Mouse (Mus musculus) forebrain, embryonic 11.5 days (tissue): ENCODE results near the gene Nell1. TPM values are rescaled to one million over a fixed set of nuclear protein-coding genes. Genes with fewer than 3 reads are reported as not detected.

Experiments
- ATAC-seq: fragments of 200-750 bp; cut with Nextera tagmentation; replicated peaks from 2 replicates; pipeline ENCODE4 v1.8.0; 2017; ENCODE audit warnings: moderate TSS enrichment; ENCODE audit not compliant: low FRiP score
- DNase-seq: peaks from one replicate; pipeline ENCODE4 v3.0.0-alpha.2; 2017; ENCODE audit warnings: low spot score
- H3K27ac ChIP-seq: fragments of 300-500 bp; sonication (generic); 2 replicates; pipeline ENCODE4 v1.5.1; 2014; ENCODE audit warnings: low read depth, low read length
- H3K27me3 ChIP-seq: fragments of 300-500 bp; sonication (generic); 2 replicates; pipeline ENCODE4 v1.6.1; 2014; ENCODE audit warnings: mild to moderate bottlenecking, low read length, mixed read lengths; ENCODE audit not compliant: control insufficient read depth, insufficient read depth
- H3K36me3 ChIP-seq: fragments of 300-500 bp; sonication (generic); 2 replicates; pipeline ENCODE4 v1.6.1; 2014; ENCODE audit warnings: mild to moderate bottlenecking, low read length, moderate library complexity, mixed read lengths; ENCODE audit not compliant: control insufficient read depth, insufficient read depth
- H3K4me1 ChIP-seq: fragments of 300-500 bp; sonication (generic); replicated peaks from 2 replicates; pipeline ENCODE4 v1.6.1; 2014; ENCODE audit warnings: low read length, mixed read lengths; ENCODE audit not compliant: control insufficient read depth, insufficient read depth
- H3K4me2 ChIP-seq: fragments of 300-500 bp; sonication (generic); 2 replicates; pipeline ENCODE4 v1.6.1; 2014; ENCODE audit warnings: low read depth, mild to moderate bottlenecking, low read length, moderate library complexity, mixed read lengths; ENCODE audit not compliant: severe bottlenecking
- H3K4me3 ChIP-seq: fragments of 300-500 bp; sonication (generic); 2 replicates; pipeline ENCODE4 v1.5.1; 2014; ENCODE audit warnings: low read depth, low read length
- H3K9ac ChIP-seq: fragments of 300-500 bp; sonication (generic); 2 replicates; pipeline ENCODE4 v1.6.1; 2014; ENCODE audit warnings: low read length
- H3K9me3 ChIP-seq: fragments of 300-500 bp; sonication (generic); 2 replicates; pipeline ENCODE4 v1.6.1; 2016; ENCODE audit warnings: low read length, mixed read lengths; ENCODE audit not compliant: control insufficient read depth
- WGBS: fragments of 180-500 bp; shearing (Covaris S2); extraction: QIAGEN DNeasy Blood & Tissue Kit; methylation state at CpG from one replicate; pipeline ENCODE4 v1.1.7; 2014; 5-methylcytosine and 5-hydroxymethylcytosine counted together
- polyA plus RNA-seq: library from polyadenylated mRNA; unstranded; fragments of >200 nt; fragmentation: Nextera tagmentation; extraction: Ambion mirVana; gene quantifications from 2 replicates; pipeline ENCODE4 v1.2.1, GENCODE M21; 2014

Nell1 gene
- polyA plus RNA-seq, 1 experiment from 2014 or later = 0.92 TPM

DNA sequence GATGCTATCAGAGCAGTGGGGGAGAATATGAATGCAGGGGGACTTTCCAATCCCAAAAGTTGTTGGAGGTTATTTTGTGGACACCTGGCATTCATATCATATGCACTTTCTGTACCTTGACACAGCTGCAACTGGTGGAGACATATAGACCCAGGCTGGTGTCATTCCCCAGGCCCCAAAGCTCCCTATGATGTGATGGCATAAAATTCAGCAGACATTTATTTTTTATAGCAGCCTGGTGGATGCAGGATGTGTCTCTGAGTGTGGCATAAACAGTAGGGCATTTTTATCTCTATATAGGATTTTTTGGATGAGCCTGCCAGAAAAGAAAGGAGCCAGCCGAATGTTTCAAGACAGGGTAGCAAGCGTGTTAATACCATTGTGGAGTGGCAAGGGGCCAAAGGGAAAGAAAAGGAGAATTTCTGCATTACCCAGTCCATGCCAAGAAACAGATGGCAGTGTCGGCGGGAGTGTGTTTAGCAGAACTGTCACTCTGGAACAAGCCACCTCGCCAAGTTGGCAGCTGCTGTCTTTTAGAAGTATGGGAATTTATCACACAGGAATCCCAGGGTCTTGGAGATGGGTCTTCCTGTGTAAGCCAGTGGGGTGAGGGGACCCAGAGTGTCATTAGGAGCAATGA lies 267.1 kb downstream of the Nell1 start:
- 89% methylated on average over 5 of the region's 5 CpGs for WGBS

DNA sequence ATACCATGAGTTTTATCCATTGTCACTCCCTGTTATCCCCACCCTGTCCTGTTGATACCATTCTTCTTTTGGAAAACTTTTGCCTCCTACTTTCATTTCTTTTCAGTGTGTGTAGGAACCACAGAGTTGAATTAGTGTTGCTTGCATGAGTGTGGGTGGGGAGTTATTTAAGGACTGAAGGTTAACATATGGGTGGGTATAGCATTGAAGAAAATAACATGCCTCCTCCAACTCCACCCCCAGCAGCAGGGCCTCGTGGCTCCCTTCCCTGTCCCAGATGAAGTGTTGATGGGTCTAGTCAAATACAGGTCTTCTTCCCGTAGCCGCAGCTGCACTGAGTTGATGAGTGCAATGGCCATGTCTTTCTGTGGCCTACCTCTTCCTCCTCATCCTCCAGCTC lies 278.5 kb downstream of the Nell1 start:
- 87% methylated on average over 3 of the region's 3 CpGs for WGBS
- Histone ChIP-seq H3K9ac (no peak overlapping the region), H3K27ac (no peak overlapping the region), H3K4me3 (no peak overlapping the region), H3K4me1 (no peaks in the 10 kb centered on the region), H3K9me3 (no peaks in the 10 kb centered on the region), H3K4me2 (no peak overlapping the region), H3K36me3 (no peaks in the 10 kb centered on the region), H3K27me3 (no peaks in the 10 kb centered on the region)
- ATAC-seq (no peak), DNase-seq (no peak)

More for the DNA sequence above, 267.1 kb downstream of the Nell1 start:
- Histone ChIP-seq H3K4me3 (no peak overlapping the region), H3K27me3 (no peaks in the 10 kb centered on the region), H3K4me2 (no peak overlapping the region), H3K9ac (no peak overlapping the region), H3K27ac (no peak overlapping the region), H3K36me3 (no peaks in the 10 kb centered on the region), H3K4me1 (no peaks in the 10 kb centered on the region), H3K9me3 (no peaks in the 10 kb centered on the region)
- DNase-seq = no peak
- no peak for ATAC-seq

DNA sequence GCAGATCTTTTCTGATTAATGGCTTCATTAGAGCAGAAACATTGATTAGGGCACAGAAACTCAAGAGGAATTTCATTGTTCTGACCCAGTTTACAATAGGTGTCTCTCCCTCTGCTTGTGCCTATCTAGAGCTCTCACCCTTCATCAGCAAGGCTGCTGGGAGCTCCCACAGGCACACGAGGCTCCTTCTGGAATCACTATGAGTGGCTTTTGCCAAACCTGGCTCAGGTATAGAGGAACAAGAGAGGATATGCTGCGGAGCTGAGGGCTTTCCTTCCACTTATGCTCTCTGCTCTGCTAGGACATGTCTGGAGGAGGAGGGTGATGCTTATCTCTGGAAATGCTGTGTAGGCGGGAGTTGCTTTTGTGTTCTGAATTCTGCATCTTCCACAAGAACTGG lies 285.4 kb downstream of the Nell1 start:
- DNase-seq (no peak), ATAC-seq (no peak)
- Histone ChIP-seq H3K9ac (no peak overlapping the region), H3K4me2 (no peak overlapping the region), H3K4me3 (no peak overlapping the region), H3K4me1 (no peaks in the 10 kb centered on the region), H3K27me3 (no peaks in the 10 kb centered on the region), H3K27ac (no peak overlapping the region), H3K36me3 (no peaks in the 10 kb centered on the region), H3K9me3 (no peaks in the 10 kb centered on the region)
- WGBS = 76% methylated on average over 3 of the region's 3 CpGs

DNA sequence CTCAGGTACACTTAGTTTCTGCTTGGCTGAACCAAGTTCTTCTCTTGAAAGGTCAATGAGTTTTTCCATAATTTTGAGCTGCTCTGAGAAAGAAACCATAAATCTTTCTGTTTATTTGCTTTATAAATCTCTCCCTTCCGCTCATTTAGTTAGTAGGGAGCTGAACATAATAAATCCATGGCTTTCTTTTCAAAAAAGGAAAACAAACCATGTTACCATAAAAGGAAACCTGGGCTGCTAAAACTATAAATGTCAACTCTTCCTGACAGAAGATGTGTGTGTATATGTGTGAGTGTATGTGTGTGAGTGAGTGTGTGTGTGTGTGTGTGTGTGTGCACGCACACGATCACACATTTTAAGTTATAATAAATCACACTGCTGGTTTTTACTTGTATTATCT lies 320.8 kb downstream of the Nell1 start:
- WGBS = 90% methylated on average over 3 of the region's 3 CpGs
- H3K4me3 ChIP-seq = no peak overlapping the region
- no peaks in the 10 kb centered on the region for H3K36me3 ChIP-seq
- no peaks in the 10 kb centered on the region for H3K27me3 ChIP-seq
- ATAC-seq = no peak
- DNase-seq = no peak
- no peaks in the 10 kb centered on the region for H3K4me1 ChIP-seq
- H3K27ac ChIP-seq = no peak overlapping the region
- no peaks in the 10 kb centered on the region for H3K9me3 ChIP-seq
- H3K9ac ChIP-seq = no peak overlapping the region
- H3K4me2 ChIP-seq = no peak overlapping the region

DNA sequence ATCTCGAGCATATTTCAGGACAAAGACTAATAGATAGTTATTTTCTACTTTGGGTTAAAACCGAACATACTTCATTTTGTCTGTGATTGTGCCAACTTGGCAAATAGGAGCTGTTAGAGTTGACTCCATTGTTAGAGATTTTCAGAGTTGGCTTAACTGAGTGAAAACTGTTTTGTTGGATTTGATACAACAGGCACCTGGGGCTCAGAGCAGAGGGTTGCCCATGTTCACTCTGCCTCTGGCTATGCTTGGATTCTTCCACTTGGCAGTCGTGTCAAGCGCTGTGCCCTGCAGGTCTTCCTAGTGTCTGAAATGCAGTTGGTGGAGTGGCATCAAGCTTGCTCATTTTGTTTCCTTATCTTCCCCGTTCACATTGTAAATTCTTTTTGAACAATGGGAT lies 363.6 kb downstream of the Nell1 start:
- H3K27ac ChIP-seq = no peak overlapping the region
- H3K36me3 ChIP-seq = no peaks in the 10 kb centered on the region
- no peaks in the 10 kb centered on the region for H3K4me1 ChIP-seq
- no peaks in the 10 kb centered on the region for H3K27me3 ChIP-seq
- WGBS = 87% methylated on average over 5 of the region's 5 CpGs
- no peaks in the 10 kb centered on the region for H3K9me3 ChIP-seq
- H3K4me3 ChIP-seq = no peak overlapping the region
- ATAC-seq (no peak), DNase-seq (no peak)
- H3K9ac ChIP-seq = no peak overlapping the region
- H3K4me2 ChIP-seq = no peak overlapping the region

DNA sequence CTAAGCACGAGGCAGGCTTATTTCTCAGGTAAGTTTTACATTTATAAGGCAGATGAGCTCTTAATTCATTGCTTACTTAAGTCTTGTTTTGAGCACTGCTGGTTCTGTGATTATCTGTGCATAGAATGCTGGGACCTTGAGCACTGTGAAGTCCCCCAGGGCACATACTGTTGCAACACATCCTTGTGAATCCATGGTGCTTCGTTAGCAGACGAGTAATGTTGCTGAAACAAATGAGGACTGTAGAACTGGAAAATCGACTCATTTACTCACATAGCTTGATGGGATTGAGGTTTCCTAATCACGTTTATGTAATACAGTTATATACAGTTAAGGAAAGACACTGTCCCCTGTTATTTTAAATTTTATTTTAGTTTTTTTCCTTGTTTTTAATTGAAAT lies 364.1 kb downstream of the Nell1 start:
- DNase-seq (no peak), ATAC-seq (no peak)
- H3K27me3 ChIP-seq = no peaks in the 10 kb centered on the region
- H3K27ac ChIP-seq = no peak overlapping the region
- no peak overlapping the region for H3K9ac ChIP-seq
- WGBS = 69% methylated on average over 5 of the region's 5 CpGs
- H3K4me3 ChIP-seq = no peak overlapping the region
- H3K36me3 ChIP-seq = no peaks in the 10 kb centered on the region
- no peaks in the 10 kb centered on the region for H3K4me1 ChIP-seq
- no peaks in the 10 kb centered on the region for H3K9me3 ChIP-seq
- H3K4me2 ChIP-seq = no peak overlapping the region

DNA sequence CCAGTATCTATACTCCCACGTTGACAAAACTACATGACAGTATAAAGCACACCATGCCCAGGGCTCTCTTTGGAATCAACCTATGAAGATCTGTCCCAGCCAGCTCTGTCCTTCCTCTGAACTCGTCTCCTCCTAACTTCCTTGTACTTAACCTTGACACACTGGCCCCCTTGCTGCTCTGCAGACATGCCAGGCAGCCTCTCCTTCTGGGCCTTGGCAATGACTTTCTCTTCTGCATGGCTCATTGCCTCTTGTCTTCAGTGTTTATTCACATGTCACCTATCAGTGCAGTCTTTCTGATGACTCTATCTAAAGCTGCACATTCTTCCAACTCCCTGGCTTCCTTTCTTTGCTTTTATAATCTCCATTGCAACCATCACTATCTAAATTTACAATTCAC lies 376.9 kb downstream of the Nell1 start:
- Histone ChIP-seq H3K27me3 (no peaks in the 10 kb centered on the region), H3K4me2 (no peak overlapping the region), H3K4me1 (no peaks in the 10 kb centered on the region), H3K27ac (no peak overlapping the region), H3K9ac (no peak overlapping the region), H3K36me3 (no peaks in the 10 kb centered on the region), H3K9me3 (no peaks in the 10 kb centered on the region), H3K4me3 (no peak overlapping the region)
- no peak for ATAC-seq
- WGBS = 65% methylated on average over 2 of the region's 2 CpGs
- no peak for DNase-seq

DNA sequence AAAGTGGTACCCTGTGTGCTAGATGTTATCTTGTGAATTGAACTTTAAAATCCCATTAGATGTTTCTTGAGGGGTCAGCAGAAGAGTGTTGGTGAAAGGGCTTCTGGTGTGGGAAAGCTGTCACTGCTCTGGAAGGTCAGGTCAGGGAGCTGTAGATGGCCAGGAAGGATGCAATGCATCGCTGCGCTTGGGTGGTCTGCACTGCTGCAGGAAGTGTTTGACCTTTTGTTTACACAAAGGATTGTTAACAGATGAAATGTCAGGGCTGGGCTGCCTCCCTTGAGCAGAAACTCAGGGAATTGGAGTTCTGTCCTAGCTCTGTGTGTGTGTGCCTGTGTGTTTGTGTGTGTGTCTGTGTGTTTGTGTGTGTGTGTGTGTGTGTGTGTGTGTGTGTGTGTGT lies 382.5 kb downstream of the Nell1 start:
- no peak for ATAC-seq
- no peak overlapping the region for H3K27ac ChIP-seq
- H3K9me3 ChIP-seq = no peaks in the 10 kb centered on the region
- H3K4me2 ChIP-seq = no peak overlapping the region
- no peaks in the 10 kb centered on the region for H3K36me3 ChIP-seq
- no peaks in the 10 kb centered on the region for H3K4me1 ChIP-seq
- H3K9ac ChIP-seq = no peak overlapping the region
- DNase-seq = no peak
- H3K27me3 ChIP-seq = no peaks in the 10 kb centered on the region
- WGBS = 47% methylated on average over 2 of the region's 2 CpGs
- no peak overlapping the region for H3K4me3 ChIP-seq

DNA sequence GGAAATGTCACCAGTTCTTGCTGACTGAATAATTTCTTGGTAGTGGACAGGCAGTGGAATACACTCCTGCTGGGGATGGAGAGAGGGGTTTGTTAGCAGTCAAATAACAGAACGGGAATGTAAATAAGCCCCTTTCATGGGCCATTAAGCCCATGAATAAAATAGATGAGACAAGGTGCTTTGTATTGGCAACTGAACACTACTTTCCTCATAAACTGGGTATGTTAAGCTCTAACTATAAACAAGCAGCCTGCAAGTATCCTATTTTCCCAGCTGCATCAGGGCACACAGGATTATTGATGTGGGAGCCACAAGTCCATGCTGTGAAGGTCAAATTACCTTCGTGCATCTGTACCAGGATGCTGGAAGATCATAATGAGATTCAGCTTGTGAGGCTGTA lies 387.4 kb downstream of the Nell1 start:
- no peaks in the 10 kb centered on the region for H3K9me3 ChIP-seq
- no peak overlapping the region for H3K4me3 ChIP-seq
- WGBS = 15% methylated on average over 2 of the region's 2 CpGs
- no peaks in the 10 kb centered on the region for H3K36me3 ChIP-seq
- ATAC-seq = no peak
- H3K9ac ChIP-seq = no peak overlapping the region
- no peak overlapping the region for H3K27ac ChIP-seq
- no peak overlapping the region for H3K4me2 ChIP-seq
- no peaks in the 10 kb centered on the region for H3K4me1 ChIP-seq
- no peak for DNase-seq
- no peaks in the 10 kb centered on the region for H3K27me3 ChIP-seq
